Mouse (Mus musculus): Measurements from ENCODE around the gene Fam228b. TPM values are rescaled to one million over a fixed set of nuclear protein-coding genes. Genes with fewer than 3 reads are reported as not detected.

Gene Fam228b
- 2.2 to 12.0 TPM (median 6.7 TPM) in 4 replicates for total RNA-seq (2023; ENCODE audit: inconsistent age)

GRCm38 (mm10) chr12:4768492-4769332 lies at the start of gene Fam228b, which contains the start of gene Pfn4:
Gene Fam228b (minus strand): TSS chr12:4769267.
Gene Pfn4 (plus strand): TSS chr12:4769022.

GRCm38 (mm10) chr12:4817361-4818101 lies 48.5 kb upstream of the Fam228b start, which contains the start of gene Sf3b6:
Gene Sf3b6 (plus strand): TSS chr12:4817544.

GRCm38 (mm10) chr12:4738031-4738576 lies 31.0 kb downstream of the Fam228b start, which contains the start of gene Fam228a:
Gene Fam228a (minus strand): TSS chr12:4738430.

Other genes with a start within 250 kb of the Fam228b start
- 338 to 358 TPM (median 344 TPM) in 4 replicates for gene Itsn2, start 176.6 kb downstream of the Fam228b start, total RNA-seq (2023; ENCODE audit: inconsistent age)
- gene Gm3625, start 176.3 kb downstream of the Fam228b start, total RNA-seq (2023; ENCODE audit: inconsistent age): not detected in 4 replicates
- 0.32 to 0.63 TPM in 2 of 4 replicates, not detected in the others for gene Fam228a, start 30.8 kb downstream of the Fam228b start, total RNA-seq (2023; ENCODE audit: inconsistent age)
- gene Pfn4, start 245 bp downstream of the Fam228b start, total RNA-seq (2023; ENCODE audit: inconsistent age): 1.2 to 1.7 TPM (median 1.6 TPM) in 4 replicates
- 112 to 144 TPM (median 136 TPM) in 4 replicates for gene Sf3b6, start 48.3 kb upstream of the Fam228b start, total RNA-seq (2023; ENCODE audit: inconsistent age)
- gene Fkbp1b, start 72.3 kb upstream of the Fam228b start, total RNA-seq (2023; ENCODE audit: inconsistent age): not detected in 4 replicates
- 12.7 to 15.1 TPM (median 13.5 TPM) in 4 replicates for gene Wdcp, start 74.0 kb upstream of the Fam228b start, total RNA-seq (2023; ENCODE audit: inconsistent age)
- gene Mfsd2b, start 105.1 kb upstream of the Fam228b start, total RNA-seq (2023; ENCODE audit: inconsistent age): 2.0 to 3.4 TPM (median 2.2 TPM) in 4 replicates
- 21.1 to 25.8 TPM (median 23.9 TPM) in 4 replicates for gene Ubxn2a, start 138.4 kb upstream of the Fam228b start, total RNA-seq (2023; ENCODE audit: inconsistent age)
- gene Atad2b, start 148.1 kb upstream of the Fam228b start, total RNA-seq (2023; ENCODE audit: inconsistent age): 73.2 to 86.9 TPM (median 81.8 TPM) in 4 replicates